Mouse (Mus musculus) stomach, embryonic 14.5 days (tissue): ENCODE measurements around the gene Hinfp. TPM values are rescaled to one million over a fixed set of nuclear protein-coding genes. Genes with fewer than 3 reads are reported as not detected.
A peak's percentile ranks its signal among the peaks of the same experiment; 100 is the strongest.
"Not testable (repeated sequence)": the region's sequence is repeated elsewhere in the genome, so short reads cannot be mapped to it uniquely, and the experiment has no call there.

Experiments used
- ATAC-seq: fragments of 200-750 bp; cut with Nextera tagmentation; 2 replicates; pipeline ENCODE4 v1.8.0; 2017; ENCODE audit warnings: low read depth, moderate TSS enrichment; ENCODE audit not compliant: insufficient number of reproducible peaks, insufficient read depth, low FRiP score
- H3K27ac ChIP-seq: fragments of 300-500 bp; sonication (generic); 2 replicates; pipeline ENCODE4 v1.5.1; 2014; ENCODE audit warnings: mild to moderate bottlenecking, low read length, moderate library complexity, mixed read lengths
- H3K27me3 ChIP-seq: fragments of 300-500 bp; sonication (generic); 2 replicates; pipeline ENCODE4 v1.6.1; 2014; ENCODE audit warnings: low read length, control low read depth, mixed read lengths; ENCODE audit not compliant: control insufficient read depth, insufficient read depth
- H3K36me3 ChIP-seq: fragments of 300-500 bp; sonication (generic); 2 replicates; pipeline ENCODE4 v1.6.1; 2014; ENCODE audit warnings: mild to moderate bottlenecking, control low read depth, low read length, moderate library complexity, mixed read lengths; ENCODE audit not compliant: control insufficient read depth, insufficient read depth
- H3K4me1 ChIP-seq: fragments of 300-500 bp; sonication (generic); 2 replicates; pipeline ENCODE4 v1.6.1; 2014; ENCODE audit warnings: low read length, control low read depth, mixed read lengths; ENCODE audit not compliant: control insufficient read depth, insufficient read depth
- H3K4me2 ChIP-seq: fragments of 300-500 bp; sonication (generic); replicated peaks from 2 replicates; pipeline ENCODE4 v1.6.1; 2014; ENCODE audit warnings: low read depth, low read length, control low read depth
- H3K4me3 ChIP-seq: fragments of 300-500 bp; sonication (generic); 2 replicates; pipeline ENCODE4 v1.5.1; 2014; ENCODE audit warnings: low read depth, low read length, control low read depth
- H3K9ac ChIP-seq: fragments of 300-500 bp; sonication (generic); replicated peaks from 2 replicates; pipeline ENCODE4 v1.6.1; 2014; ENCODE audit warnings: low read depth, mild to moderate bottlenecking, control low read depth, low read length, moderate library complexity, mixed read lengths
- H3K9me3 ChIP-seq: fragments of 300-500 bp; sonication (generic); 2 replicates; pipeline ENCODE4 v1.6.1; 2016; ENCODE audit warnings: low read depth, low read length, control low read depth; ENCODE audit not compliant: control insufficient read depth
- WGBS: fragments of 180-500 bp; shearing (Covaris S2); extraction: QIAGEN DNeasy Blood & Tissue Kit; methylation state at CpG from one replicate; pipeline ENCODE4 v1.1.7; 2014; 5-methylcytosine and 5-hydroxymethylcytosine counted together
- polyA plus RNA-seq: library from polyadenylated mRNA; unstranded; fragments of >200 nt; fragmentation: Nextera tagmentation; extraction: Ambion mirVana; gene quantifications from 2 replicates; pipeline ENCODE4 v1.2.1, GENCODE M21; 2014

The Hinfp gene
- polyA plus RNA-seq, 1 experiment from 2014 or later, result 21.3 TPM

- H3K27ac ChIP-seq, ATAC-seq, H3K9me3 ChIP-seq, H3K27me3 ChIP-seq: not testable (repeated sequence)
- peak overlapping the region; percentile 83 for H3K4me3 ChIP-seq
- 29% methylated on average over 4 of the region's 4 CpGs for WGBS
- peak overlapping the region; percentile 72 for H3K4me2 ChIP-seq
- peak overlapping the region; percentile 98; the same call in 1 of the 2 replicates for H3K9ac ChIP-seq
- peaks cover 46% of the 10 kb centered on the region for H3K36me3 ChIP-seq
- peaks cover 14% of the 10 kb centered on the region for H3K4me1 ChIP-seq
Observed at GRCm38 (mm10) chr9:44336513-44336912, 31.0 kb upstream of the Hinfp start.

GRCm38 (mm10) chr9:44336093-44336406, 30.6 kb upstream of the Hinfp start:
- WGBS, result 2% methylated on average over 5 of the region's 5 CpGs
- H3K36me3 ChIP-seq, result peaks cover 51% of the 10 kb centered on the region
- H3K9ac ChIP-seq, result peak overlapping the region; percentile 98
- H3K4me1 ChIP-seq, result peaks cover 14% of the 10 kb centered on the region
- H3K9me3 ChIP-seq, result no peaks in the 10 kb centered on the region
- H3K4me2 ChIP-seq, result peak overlapping the region; percentile 72
- peak overlapping the region; percentile 83 for H3K4me3 ChIP-seq
- ATAC-seq, result no peak
- peak overlapping the region; percentile 95; the same call in 1 of the 2 replicates for H3K27ac ChIP-seq
- H3K27me3 ChIP-seq, result no peaks in the 10 kb centered on the region

GRCm38 (mm10) chr9:44335331-44336092, 30.0 kb upstream of the Hinfp start:
- Histone ChIP-seq H3K36me3 (peaks cover 56% of the 10 kb centered on the region), H3K4me3 (peak overlapping the region; percentile 83), H3K27ac (peak overlapping the region; percentile 95), H3K9ac (peak overlapping the region; percentile 98), H3K27me3 (no peaks in the 10 kb centered on the region), H3K4me2 (peak overlapping the region; percentile 72), H3K9me3 (no peaks in the 10 kb centered on the region), H3K4me1 (peaks cover 14% of the 10 kb centered on the region)
- ATAC-seq, result peak; percentile 15; the same call in 1 of the 2 replicates
- WGBS, result under 1% methylated on average over 50 of the region's 50 CpGs

- H3K4me1 ChIP-seq, result peaks cover 14% of the 10 kb centered on the region
- no peaks in the 10 kb centered on the region for H3K27me3 ChIP-seq
- ATAC-seq, result peak; percentile 95
- peak within 1 kb of the TSS; percentile 95 for H3K27ac ChIP-seq
- WGBS, result under 1% methylated on average over 91 of the region's 91 CpGs
- peak within 1 kb of the TSS; percentile 83 for H3K4me3 ChIP-seq
- peak within 1 kb of the TSS; percentile 72 for H3K4me2 ChIP-seq
- no peaks in the 10 kb centered on the region for H3K9me3 ChIP-seq
- peaks cover 55% of the 10 kb centered on the region for H3K36me3 ChIP-seq
- peak within 1 kb of the TSS; percentile 98 for H3K9ac ChIP-seq
Observed at GRCm38 (mm10) chr9:44334396-44335330, 29.2 kb upstream of the Hinfp start, which contains the start of gene H2afx. TSS of gene H2afx (plus strand) at chr9:44334694.

- no peaks in the 10 kb centered on the region for H3K27me3 ChIP-seq
- no peak overlapping the region for H3K9ac ChIP-seq
- ATAC-seq, result no peak
- no peak overlapping the region for H3K27ac ChIP-seq
- H3K36me3 ChIP-seq, result peaks cover 53% of the 10 kb centered on the region
- 96% methylated on average over 13 of the region's 13 CpGs for WGBS
- H3K4me2 ChIP-seq, result no peak overlapping the region
- peaks cover 16% of the 10 kb centered on the region for H3K4me1 ChIP-seq
- no peak overlapping the region for H3K4me3 ChIP-seq
- H3K9me3 ChIP-seq, result no peaks in the 10 kb centered on the region
Observed at GRCm38 (mm10) chr9:44332918-44333638, 27.6 kb upstream of the Hinfp start.

- no peak overlapping the region for H3K4me2 ChIP-seq
- H3K4me3 ChIP-seq, result no peak overlapping the region
- H3K9ac ChIP-seq, result no peak overlapping the region
- peaks cover 41% of the 10 kb centered on the region for H3K36me3 ChIP-seq
- ATAC-seq, result no peak
- no peak overlapping the region for H3K27ac ChIP-seq
- no peaks in the 10 kb centered on the region for H3K27me3 ChIP-seq
- H3K4me1 ChIP-seq, result peaks cover 12% of the 10 kb centered on the region
- H3K9me3 ChIP-seq, result no peaks in the 10 kb centered on the region
- WGBS, result 93% methylated on average over 6 of the region's 6 CpGs
Observed at GRCm38 (mm10) chr9:44330736-44331135, 25.3 kb upstream of the Hinfp start.

GRCm38 (mm10) chr9:44327926-44328325, 22.5 kb upstream of the Hinfp start:
- Histone ChIP-seq H3K4me3 (peak overlapping the region; percentile 62; the same call in 1 of the 2 replicates), H3K4me1 (peaks cover 13% of the 10 kb centered on the region), H3K9ac (peak overlapping the region; percentile 69; the same call in 1 of the 2 replicates), H3K27ac (no peak overlapping the region; the same call in 1 of the 2 replicates), H3K36me3 (peaks cover 32% of the 10 kb centered on the region), H3K4me2 (peak overlapping the region; percentile 74), H3K27me3 (no peaks in the 10 kb centered on the region), H3K9me3 (no peaks in the 10 kb centered on the region)
- WGBS, result 83% methylated on average over 5 of the region's 5 CpGs
- ATAC-seq, result no peak
